Mouse (Mus musculus) stomach, embryonic 15.5 days (tissue): ENCODE results near the gene Chuk. TPM values are rescaled to one million over a fixed set of nuclear protein-coding genes. Genes with fewer than 3 reads are reported as not detected.
"Not testable (repeated sequence)": the region's sequence is repeated elsewhere in the genome, so short reads cannot be mapped to it uniquely, and the experiment has no call there.

Experiments used
- ATAC-seq: fragments of 200-750 bp; cut with Nextera tagmentation; 2 replicates; pipeline ENCODE4 v1.8.0; 2017; ENCODE audit warnings: low read depth, moderate number of reproducible peaks, moderate TSS enrichment; ENCODE audit not compliant: insufficient read depth, low FRiP score
- H3K27ac ChIP-seq: fragments of 300-500 bp; sonication (generic); 2 replicates; pipeline ENCODE4 v1.5.1; 2015; ENCODE audit warnings: mild to moderate bottlenecking, inconsistent platforms
- H3K27me3 ChIP-seq: fragments of 300-500 bp; sonication (generic); replicated peaks from 2 replicates; pipeline ENCODE4 v1.6.1; 2015; ENCODE audit warnings: inconsistent platforms
- H3K36me3 ChIP-seq: fragments of 300-500 bp; sonication (generic); 2 replicates; pipeline ENCODE4 v1.6.1; 2015; ENCODE audit warnings: inconsistent platforms
- H3K4me1 ChIP-seq: fragments of 300-500 bp; sonication (generic); 2 replicates; pipeline ENCODE4 v1.6.1; 2015; ENCODE audit warnings: inconsistent platforms
- H3K4me2 ChIP-seq: fragments of 300-500 bp; sonication (generic); 2 replicates; pipeline ENCODE4 v1.6.1; 2015; ENCODE audit warnings: mild to moderate bottlenecking, inconsistent platforms
- H3K4me3 ChIP-seq: fragments of 300-500 bp; sonication (generic); replicated peaks from 2 replicates; pipeline ENCODE4 v1.5.1; 2015; ENCODE audit warnings: inconsistent platforms
- H3K9ac ChIP-seq: fragments of 300-500 bp; sonication (generic); 2 replicates; pipeline ENCODE4 v1.6.1; 2015; ENCODE audit warnings: inconsistent platforms
- H3K9me3 ChIP-seq: fragments of 300-500 bp; sonication (generic); 2 replicates; pipeline ENCODE4 v1.6.1; 2016; ENCODE audit warnings: inconsistent platforms
- WGBS: fragments of 180-500 bp; shearing (Covaris S2); methylation state at CpG from one replicate; pipeline ENCODE4 v1.1.7; 2015; 5-methylcytosine and 5-hydroxymethylcytosine counted together
- polyA plus RNA-seq: library from polyadenylated mRNA; unstranded; fragments of >200 nt; fragmentation: Nextera tagmentation; extraction: Ambion mirVana; gene quantifications from 2 replicates; pipeline ENCODE4 v1.2.1, GENCODE M21; 2015

Gene Chuk
- polyA plus RNA-seq, 1 experiment from 2014 or later: 37.1 TPM

GRCm38 (mm10) chr19:44132917-44133316 lies 25.6 kb upstream of the Chuk start:
- ATAC-seq: no peak
- H3K36me3 ChIP-seq: peaks cover 22% of the 10 kb centered on the region; the same call in 1 of the 2 replicates

GRCm38 (mm10) chr19:44128560-44128959 lies 21.3 kb upstream of the Chuk start:
- H3K9ac ChIP-seq: no peak overlapping the region
- H3K27me3 ChIP-seq: no peaks in the 10 kb centered on the region
- no peak for ATAC-seq
- 76% methylated on average over 2 of the region's 2 CpGs for WGBS
- no peaks in the 10 kb centered on the region for H3K9me3 ChIP-seq
- no peak overlapping the region for H3K4me2 ChIP-seq
- H3K4me3 ChIP-seq: no peak overlapping the region
- H3K36me3 ChIP-seq: peaks cover 42% of the 10 kb centered on the region
- no peak overlapping the region for H3K27ac ChIP-seq
- H3K4me1 ChIP-seq: no peaks in the 10 kb centered on the region

More at GRCm38 (mm10) chr19:44132917-44133316, 25.6 kb upstream of the Chuk start:
- no peaks in the 10 kb centered on the region for H3K9me3 ChIP-seq
- H3K9ac ChIP-seq: no peak overlapping the region
- peaks cover 8% of the 10 kb centered on the region; the same call in 1 of the 2 replicates for H3K4me1 ChIP-seq
- H3K4me3 ChIP-seq: no peak overlapping the region
- H3K27me3 ChIP-seq: no peaks in the 10 kb centered on the region
- no peak overlapping the region for H3K4me2 ChIP-seq
- WGBS: 84% methylated on average over 5 of the region's 5 CpGs
- H3K27ac ChIP-seq: no peak overlapping the region

- H3K4me1 ChIP-seq: no peaks in the 10 kb centered on the region
- WGBS: 91% methylated on average over 10 of the region's 10 CpGs
- no peaks in the 10 kb centered on the region for H3K27me3 ChIP-seq
- no peak overlapping the region for H3K4me3 ChIP-seq
- no peak overlapping the region for H3K27ac ChIP-seq
- H3K4me2 ChIP-seq: no peak overlapping the region
- no peak overlapping the region for H3K9ac ChIP-seq
- peaks cover 48% of the 10 kb centered on the region for H3K36me3 ChIP-seq
- H3K9me3 ChIP-seq: no peaks in the 10 kb centered on the region
- ATAC-seq: no peak
Observed at GRCm38 (mm10) chr19:44127729-44128497, 20.6 kb upstream of the Chuk start.

- Histone ChIP-seq H3K4me1 (no peaks in the 10 kb centered on the region), H3K36me3 (peaks cover 44% of the 10 kb centered on the region), H3K27me3 (no peaks in the 10 kb centered on the region), H3K27ac (no peak overlapping the region), H3K9ac (no peak overlapping the region), H3K4me2 (no peak overlapping the region), H3K4me3 (no peak overlapping the region), H3K9me3 (no peaks in the 10 kb centered on the region)
- WGBS: 90% methylated on average over 7 of the region's 7 CpGs
- no peak for ATAC-seq
Observed at GRCm38 (mm10) chr19:44121137-44121536, 13.9 kb upstream of the Chuk start.

GRCm38 (mm10) chr19:44120686-44121085 lies 13.4 kb upstream of the Chuk start:
- not testable (repeated sequence) for H3K4me3 ChIP-seq, H3K27ac ChIP-seq, H3K4me2 ChIP-seq, ATAC-seq, H3K9ac ChIP-seq, H3K9me3 ChIP-seq, H3K27me3 ChIP-seq, H3K4me1 ChIP-seq
- peaks cover 44% of the 10 kb centered on the region for H3K36me3 ChIP-seq
- 89% methylated on average over 9 of the region's 9 CpGs for WGBS

- peaks cover 43% of the 10 kb centered on the region for H3K36me3 ChIP-seq
- H3K4me2 ChIP-seq: no peak overlapping the region
- no peaks in the 10 kb centered on the region for H3K9me3 ChIP-seq
- no peak overlapping the region for H3K4me3 ChIP-seq
- H3K4me1 ChIP-seq: no peaks in the 10 kb centered on the region
- ATAC-seq: no peak
- no peak overlapping the region for H3K9ac ChIP-seq
- H3K27ac ChIP-seq: no peak overlapping the region
- no peaks in the 10 kb centered on the region for H3K27me3 ChIP-seq
Observed at GRCm38 (mm10) chr19:44117793-44118192, 10.5 kb upstream of the Chuk start.

- no peak overlapping the region for H3K9ac ChIP-seq
- H3K4me2 ChIP-seq: no peak overlapping the region
- ATAC-seq: no peak
- H3K36me3 ChIP-seq: peaks cover 27% of the 10 kb centered on the region
- 75% methylated on average over 7 of the region's 7 CpGs for WGBS
- H3K4me3 ChIP-seq: no peak overlapping the region
- H3K9me3 ChIP-seq: no peaks in the 10 kb centered on the region
- no peak overlapping the region for H3K27ac ChIP-seq
- no peaks in the 10 kb centered on the region for H3K27me3 ChIP-seq
- peaks cover 4% of the 10 kb centered on the region; the same call in 1 of the 2 replicates for H3K4me1 ChIP-seq
Observed at GRCm38 (mm10) chr19:44111706-44112105, 4.4 kb upstream of the Chuk start.

- no peak for ATAC-seq
- Histone ChIP-seq H3K4me3 (no peak overlapping the region), H3K9ac (no peak overlapping the region), H3K9me3 (no peaks in the 10 kb centered on the region), H3K4me1 (peaks cover 4% of the 10 kb centered on the region; the same call in 1 of the 2 replicates), H3K27me3 (no peaks in the 10 kb centered on the region), H3K4me2 (no peak overlapping the region), H3K27ac (no peak overlapping the region), H3K36me3 (peaks cover 27% of the 10 kb centered on the region)
- 87% methylated on average over 9 of the region's 9 CpGs for WGBS
Observed at GRCm38 (mm10) chr19:44110356-44110755, 3.1 kb upstream of the Chuk start.

- Histone ChIP-seq H3K27me3 (no peaks in the 10 kb centered on the region), H3K27ac (no peak overlapping the region), H3K36me3 (peaks cover 20% of the 10 kb centered on the region), H3K9me3 (no peaks in the 10 kb centered on the region), H3K4me1 (peaks cover 9% of the 10 kb centered on the region; the same call in 1 of the 2 replicates), H3K9ac (no peak overlapping the region), H3K4me2 (no peak overlapping the region), H3K4me3 (no peak overlapping the region)
- ATAC-seq: no peak
Observed at GRCm38 (mm10) chr19:44108996-44109395, 1.7 kb upstream of the Chuk start.

- H3K4me2 ChIP-seq: peak overlapping the region; percentile 70
- H3K27me3 ChIP-seq: no peaks in the 10 kb centered on the region
- no peaks in the 10 kb centered on the region for H3K9me3 ChIP-seq
- ATAC-seq: no peak; the same call in 1 of the 2 replicates
- no peak overlapping the region for H3K9ac ChIP-seq
- H3K4me3 ChIP-seq: peak overlapping the region; percentile 97
- peaks cover 9% of the 10 kb centered on the region; the same call in 1 of the 2 replicates for H3K4me1 ChIP-seq
- 28% methylated on average over 22 of the region's 22 CpGs for WGBS
- peaks cover 11% of the 10 kb centered on the region for H3K36me3 ChIP-seq
- no peak overlapping the region for H3K27ac ChIP-seq
Observed at GRCm38 (mm10) chr19:44107661-44108521, 611 bp upstream of the Chuk start.

- 70% methylated on average over 1 of the region's 1 CpGs for WGBS
Observed at GRCm38 (mm10) chr19:44104393-44104792, 2.9 kb downstream of the Chuk start.

GRCm38 (mm10) chr19:44103001-44103400 lies 4.3 kb downstream of the Chuk start:
- 88% methylated on average over 3 of the region's 3 CpGs for WGBS
- H3K9me3 ChIP-seq: no peaks in the 10 kb centered on the region
- peaks cover 8% of the 10 kb centered on the region; the same call in 1 of the 2 replicates for H3K4me1 ChIP-seq
- no peak overlapping the region for H3K9ac ChIP-seq
- H3K36me3 ChIP-seq: no peaks in the 10 kb centered on the region
- H3K27me3 ChIP-seq: no peaks in the 10 kb centered on the region
- no peak overlapping the region for H3K4me3 ChIP-seq
- H3K4me2 ChIP-seq: no peak overlapping the region
- H3K27ac ChIP-seq: no peak overlapping the region
- no peak for ATAC-seq

More at GRCm38 (mm10) chr19:44104393-44104792, 2.9 kb downstream of the Chuk start:
- Histone ChIP-seq H3K4me3 (no peak overlapping the region), H3K27me3 (no peaks in the 10 kb centered on the region), H3K4me1 (peaks cover 9% of the 10 kb centered on the region; the same call in 1 of the 2 replicates), H3K36me3 (no peaks in the 10 kb centered on the region), H3K9ac (no peak overlapping the region), H3K27ac (no peak overlapping the region), H3K9me3 (no peaks in the 10 kb centered on the region), H3K4me2 (no peak overlapping the region)
- no peak for ATAC-seq
